Mouse (Mus musculus) lung, embryonic 14.5 days (tissue): ENCODE measurements around the gene Unc93a2. TPM values are rescaled to one million over a fixed set of nuclear protein-coding genes. Genes with fewer than 3 reads are reported as not detected.
"Not testable (repeated sequence)": the region's sequence is repeated elsewhere in the genome, so short reads cannot be mapped to it uniquely, and the experiment has no call there.

Source experiments
- ATAC-seq: fragments of 200-750 bp; cut with Nextera tagmentation; 2 replicates; pipeline ENCODE4 v1.8.0; 2017; ENCODE audit warnings: mild to moderate bottlenecking, moderate TSS enrichment, moderate library complexity; ENCODE audit not compliant: insufficient read depth
- DNase-seq: peaks from one replicate; pipeline ENCODE4 v3.0.0-alpha.2; 2015
- H3K27ac ChIP-seq: fragments of 300-500 bp; sonication (generic); 2 replicates; pipeline ENCODE4 v1.5.1; 2014; ENCODE audit warnings: low read depth, mild to moderate bottlenecking, moderate library complexity
- H3K27me3 ChIP-seq: fragments of 300-500 bp; sonication (generic); 2 replicates; pipeline ENCODE4 v1.6.1; 2014; ENCODE audit warnings: low read length, control low read depth; ENCODE audit not compliant: insufficient read depth
- H3K36me3 ChIP-seq: fragments of 300-500 bp; sonication (generic); 2 replicates; pipeline ENCODE4 v1.6.1; 2014; ENCODE audit warnings: control low read depth; ENCODE audit not compliant: insufficient read depth
- H3K4me1 ChIP-seq: fragments of 300-500 bp; sonication (generic); 2 replicates; pipeline ENCODE4 v1.6.1; 2014; ENCODE audit warnings: antibody characterized with exemption, control low read depth; ENCODE audit not compliant: insufficient read depth
- H3K4me2 ChIP-seq: fragments of 300-500 bp; sonication (generic); 2 replicates; pipeline ENCODE4 v1.6.1; 2014; ENCODE audit warnings: mild to moderate bottlenecking
- H3K4me3 ChIP-seq: fragments of 300-500 bp; sonication (generic); 2 replicates; pipeline ENCODE4 v1.5.1; 2014; ENCODE audit warnings: low read depth, low read length
- H3K9ac ChIP-seq: fragments of 300-500 bp; sonication (generic); 2 replicates; pipeline ENCODE4 v1.6.1; 2014
- H3K9me3 ChIP-seq: fragments of 300-500 bp; sonication (generic); 2 replicates; pipeline ENCODE4 v1.6.1; 2016; ENCODE audit warnings: low read depth, low read length, control low read depth
- CTCF ChIP-seq: IDR thresholded peaks from 2 replicates; pipeline ENCODE4 v1.5.1; 2016; ENCODE audit warnings: antibody characterized with exemption, low read depth
- WGBS: fragments of 180-500 bp; shearing (Covaris S2); extraction: QIAGEN DNeasy Blood & Tissue Kit; methylation state at CpG from one replicate; pipeline ENCODE4 v1.1.7; 2014; 5-methylcytosine and 5-hydroxymethylcytosine counted together
- polyA plus RNA-seq: library from polyadenylated mRNA; unstranded; fragments of >200 nt; fragmentation: Nextera tagmentation; extraction: Ambion mirVana; gene quantifications from 2 replicates; pipeline ENCODE4 v1.2.1, GENCODE M21; 2014

The Unc93a2 gene
- polyA plus RNA-seq: not detected in 2 replicates

DNA sequence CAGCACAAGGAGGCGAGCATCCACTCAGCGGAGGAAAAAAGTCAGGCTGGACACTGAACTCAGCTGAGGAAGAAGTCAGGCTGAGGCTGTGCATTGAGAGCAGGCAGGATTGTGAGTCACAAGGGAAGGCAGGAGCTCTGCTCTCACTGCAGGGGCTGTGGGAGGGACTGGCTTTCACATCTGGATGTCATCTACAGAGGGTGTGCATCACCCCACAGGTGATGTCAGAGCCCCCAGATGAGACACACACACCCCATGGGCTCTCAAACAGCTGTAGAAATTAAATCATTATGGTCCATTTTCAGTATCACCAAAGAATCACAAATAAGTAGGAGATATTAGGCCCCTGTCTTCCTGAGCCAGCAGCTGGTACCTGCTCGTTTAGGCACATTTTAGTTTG is at the start of gene Unc93a2:
Unc93a2 (minus strand) TSS at position 101 of the 400 bp plus-strand sequence.
- not testable (repeated sequence) for H3K9ac ChIP-seq, H3K27me3 ChIP-seq, ATAC-seq, H3K36me3 ChIP-seq, H3K4me2 ChIP-seq, DNase-seq, H3K4me3 ChIP-seq, H3K4me1 ChIP-seq, H3K9me3 ChIP-seq, H3K27ac ChIP-seq
- WGBS: 74% methylated on average over 3 of the region's 3 CpGs

DNA sequence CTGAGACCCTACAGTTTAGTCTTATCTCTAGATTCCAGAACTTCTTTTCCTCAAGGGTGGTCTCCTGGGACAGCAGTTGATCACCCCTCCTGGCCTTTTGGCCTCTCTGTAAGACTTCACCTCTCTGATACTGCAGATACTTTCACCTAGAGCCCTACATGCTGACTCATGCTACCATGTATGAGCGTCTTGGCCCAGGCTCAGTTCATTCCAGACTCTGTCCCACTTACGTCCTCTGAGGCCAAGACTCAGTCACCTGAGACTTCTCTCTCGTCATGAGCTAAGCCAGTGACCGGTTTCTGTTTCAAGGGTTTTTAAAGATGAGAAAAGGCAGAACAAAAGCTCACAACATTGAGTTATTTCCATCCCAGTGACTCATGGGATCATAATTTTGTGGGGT is 48.9 kb upstream of the Unc93a2 start:
- H3K27ac ChIP-seq, DNase-seq, H3K36me3 ChIP-seq, H3K27me3 ChIP-seq, H3K4me1 ChIP-seq, ATAC-seq, H3K4me3 ChIP-seq, H3K4me2 ChIP-seq, H3K9ac ChIP-seq, H3K9me3 ChIP-seq: not testable (repeated sequence)
- 80% methylated on average over 4 of the region's 4 CpGs for WGBS

DNA sequence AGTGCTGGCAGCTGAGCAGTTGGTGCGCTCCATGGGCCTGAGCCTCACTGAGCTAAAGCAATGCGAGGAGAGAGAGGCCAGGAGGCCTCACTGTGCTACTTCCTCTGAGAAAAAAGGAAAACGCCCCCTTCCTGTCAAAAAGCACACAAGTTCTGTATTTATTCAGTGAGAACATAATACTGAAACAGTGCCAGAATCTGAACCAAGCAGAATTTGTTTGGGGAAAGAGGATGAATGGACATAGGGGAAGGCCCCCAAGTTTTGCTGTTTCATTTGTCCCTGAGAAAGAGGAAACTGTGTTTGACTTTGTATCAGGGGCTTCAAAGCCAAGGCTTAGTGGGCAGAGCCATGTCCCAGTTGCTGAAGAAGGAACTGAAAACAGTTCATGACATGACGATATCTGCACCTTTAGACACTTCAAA is 45.0 kb upstream of the Unc93a2 start:
- H3K4me2 ChIP-seq, H3K4me1 ChIP-seq, H3K27me3 ChIP-seq, H3K9ac ChIP-seq, H3K4me3 ChIP-seq, H3K9me3 ChIP-seq, H3K36me3 ChIP-seq, H3K27ac ChIP-seq: not testable (repeated sequence)
- 39% methylated on average over 4 of the region's 4 CpGs for WGBS
- peak; percentile 74 for DNase-seq
- ATAC-seq: peak; percentile 60; the same call in 1 of the 2 replicates

DNA sequence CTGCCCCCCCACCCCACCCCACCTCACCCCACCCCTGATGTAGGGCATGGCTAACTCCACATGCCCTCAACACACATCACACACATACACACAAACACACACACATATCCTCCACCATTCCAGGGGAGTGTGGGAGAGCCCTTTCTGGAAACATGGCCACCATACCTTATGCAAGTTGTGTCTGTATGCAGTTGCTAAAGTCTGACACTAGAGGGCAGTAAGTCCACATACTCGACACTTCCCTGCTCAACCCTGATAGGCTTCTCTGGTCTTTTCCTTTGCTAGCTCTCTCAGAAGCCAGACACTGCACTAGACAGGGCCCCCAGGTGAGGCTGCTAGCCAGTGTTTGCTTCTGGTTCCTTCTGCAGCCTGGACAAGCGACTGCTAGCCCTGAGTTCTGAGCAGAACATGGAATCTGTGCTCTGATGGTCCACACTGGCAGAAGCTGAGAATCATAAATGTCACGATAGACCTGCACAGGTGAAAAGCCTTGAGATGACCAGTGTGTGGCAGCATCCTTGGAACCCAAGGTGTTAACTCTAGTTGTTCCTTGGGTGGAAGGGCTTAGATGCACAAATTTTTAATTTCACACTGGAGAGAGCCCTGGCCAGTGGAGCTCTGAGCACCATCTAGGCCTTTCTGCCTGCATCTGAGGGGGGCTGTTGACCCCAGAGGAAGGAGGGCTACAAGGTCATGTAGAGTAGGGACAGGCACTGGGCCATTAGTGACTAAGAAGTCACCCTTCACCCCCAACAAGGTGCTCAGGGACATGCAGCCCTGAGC is 35.1 kb upstream of the Unc93a2 start:
- ATAC-seq (peak; percentile 77), DNase-seq (peak; percentile 16)
- WGBS: 6% methylated on average over 2 of the region's 3 CpGs

DNA sequence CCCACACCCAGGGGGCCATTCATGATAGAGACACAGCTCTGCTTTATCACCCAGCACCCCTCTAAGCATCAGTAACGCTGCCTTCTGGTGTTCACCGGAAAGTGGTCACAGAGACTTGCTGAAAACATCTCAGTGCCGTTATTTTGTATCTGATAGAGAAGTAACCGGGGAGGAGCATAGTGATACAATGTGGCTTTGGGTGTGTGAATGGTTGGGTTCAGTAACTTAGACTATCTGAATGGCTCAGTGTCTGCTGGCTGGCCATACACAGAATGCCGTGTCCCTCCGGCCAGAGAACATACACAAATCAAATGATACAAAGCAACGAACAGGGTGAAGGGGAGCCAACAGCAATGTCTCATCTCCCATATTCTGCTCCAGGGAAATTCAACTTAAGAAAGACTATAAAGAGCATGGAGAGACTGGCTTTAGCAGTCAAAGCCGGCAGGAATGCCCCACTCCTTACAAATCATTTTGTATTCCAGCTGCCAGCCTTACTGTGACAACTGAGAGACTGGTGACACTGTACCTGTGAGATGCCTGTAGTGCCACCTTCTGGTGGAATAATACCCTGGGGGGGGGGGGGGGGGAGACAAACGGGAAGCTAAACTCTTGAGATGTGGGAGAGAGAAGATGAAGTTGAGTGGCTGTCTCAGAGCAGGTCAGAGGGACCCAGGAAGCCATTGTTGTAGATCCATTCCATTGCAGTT is 29.5 kb upstream of the Unc93a2 start:
- H3K4me2 ChIP-seq, H3K4me1 ChIP-seq, H3K27ac ChIP-seq, H3K9ac ChIP-seq, ATAC-seq, DNase-seq, H3K4me3 ChIP-seq, H3K36me3 ChIP-seq, H3K27me3 ChIP-seq, H3K9me3 ChIP-seq: not testable (repeated sequence)
- WGBS: 80% methylated on average over 7 of the region's 9 CpGs

More for the DNA sequence above, 35.1 kb upstream of the Unc93a2 start:
- H3K4me1 ChIP-seq, H3K9ac ChIP-seq, H3K9me3 ChIP-seq, H3K27ac ChIP-seq, H3K27me3 ChIP-seq, H3K4me3 ChIP-seq, H3K36me3 ChIP-seq, H3K4me2 ChIP-seq: not testable (repeated sequence)
- peak; percentile 66 for TF ChIP-seq CTCF

DNA sequence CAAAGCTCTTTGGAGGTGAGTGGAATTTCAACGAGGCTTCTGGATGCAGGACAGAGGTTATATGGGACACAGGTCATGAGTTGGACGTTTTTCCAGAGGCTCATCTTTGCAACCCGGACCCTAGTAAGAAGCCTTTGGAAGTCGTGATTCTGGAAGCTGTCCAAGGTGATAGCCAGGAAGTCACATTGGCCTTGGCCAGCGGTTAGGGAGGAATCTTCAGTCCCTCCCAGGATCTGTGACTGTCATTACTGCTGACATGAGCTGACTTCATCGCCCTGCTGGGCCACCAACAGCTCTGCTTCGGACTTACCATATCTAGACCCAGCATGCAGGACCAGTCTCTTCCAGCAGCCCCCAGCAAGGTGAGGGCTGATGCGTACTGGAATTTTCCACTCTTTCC is 28.1 kb upstream of the Unc93a2 start:
- peak; percentile 3 for DNase-seq
- H3K4me3 ChIP-seq, H3K27ac ChIP-seq, H3K9ac ChIP-seq, H3K27me3 ChIP-seq, ATAC-seq, H3K9me3 ChIP-seq, H3K36me3 ChIP-seq, H3K4me2 ChIP-seq, H3K4me1 ChIP-seq: not testable (repeated sequence)
- WGBS: 54% methylated on average over 8 of the region's 8 CpGs

DNA sequence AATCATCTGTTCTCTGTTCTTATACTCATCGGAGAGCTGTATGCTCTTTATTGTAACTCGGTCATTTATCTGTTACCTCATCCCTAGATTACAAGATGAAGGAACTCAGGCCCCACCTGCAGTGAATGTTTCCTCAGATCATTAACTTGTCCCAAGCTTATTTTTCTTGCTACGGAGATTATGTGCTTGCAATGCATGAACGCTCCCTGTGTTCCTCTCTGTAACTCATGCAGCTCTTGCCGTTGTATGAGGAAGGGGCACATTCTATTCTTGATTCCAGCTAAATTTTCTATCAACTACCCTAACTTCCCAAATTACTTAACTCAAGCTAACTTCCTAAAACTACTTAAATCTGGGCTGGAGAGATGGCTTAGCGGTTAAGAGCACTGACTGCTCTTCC is 14.5 kb upstream of the Unc93a2 start:
- WGBS: 76% methylated on average over 6 of the region's 6 CpGs
- not testable (repeated sequence) for H3K4me2 ChIP-seq, H3K4me3 ChIP-seq, DNase-seq, ATAC-seq, H3K4me1 ChIP-seq, H3K27me3 ChIP-seq, H3K27ac ChIP-seq, H3K9me3 ChIP-seq, H3K9ac ChIP-seq, H3K36me3 ChIP-seq

DNA sequence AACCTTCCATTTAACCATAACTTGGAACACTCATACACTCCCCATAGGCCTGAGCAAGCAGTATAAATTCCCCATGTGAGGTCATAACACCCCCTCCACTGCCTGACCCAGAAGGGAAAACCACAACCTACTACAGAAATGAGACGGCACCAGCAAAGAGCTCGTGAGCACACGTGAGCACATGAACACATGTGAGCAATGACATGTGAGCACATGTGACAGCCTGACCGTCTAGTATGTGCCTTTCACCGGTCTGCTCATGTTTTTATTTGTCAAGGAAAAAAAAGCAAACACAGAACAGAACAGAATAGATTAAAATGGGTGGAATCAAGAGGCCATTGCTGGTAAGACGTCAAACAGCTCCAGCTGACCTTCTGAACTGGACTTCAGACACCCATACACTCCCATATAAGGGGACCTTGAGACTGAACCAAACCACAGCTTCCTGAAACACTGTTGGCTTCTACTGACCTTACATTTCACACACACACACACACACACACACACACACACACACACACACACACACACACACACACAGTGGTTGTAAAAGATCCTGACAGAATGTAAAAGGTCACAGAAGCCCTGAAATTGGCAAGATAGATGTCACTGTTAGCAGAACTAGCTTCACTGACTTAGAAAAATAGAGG is 13.1 kb upstream of the Unc93a2 start:
- DNase-seq, H3K4me1 ChIP-seq, H3K27ac ChIP-seq, ATAC-seq, H3K9ac ChIP-seq, H3K36me3 ChIP-seq, H3K4me3 ChIP-seq, H3K4me2 ChIP-seq, H3K27me3 ChIP-seq, H3K9me3 ChIP-seq: not testable (repeated sequence)
- WGBS: 77% methylated on average over 6 of the region's 6 CpGs

DNA sequence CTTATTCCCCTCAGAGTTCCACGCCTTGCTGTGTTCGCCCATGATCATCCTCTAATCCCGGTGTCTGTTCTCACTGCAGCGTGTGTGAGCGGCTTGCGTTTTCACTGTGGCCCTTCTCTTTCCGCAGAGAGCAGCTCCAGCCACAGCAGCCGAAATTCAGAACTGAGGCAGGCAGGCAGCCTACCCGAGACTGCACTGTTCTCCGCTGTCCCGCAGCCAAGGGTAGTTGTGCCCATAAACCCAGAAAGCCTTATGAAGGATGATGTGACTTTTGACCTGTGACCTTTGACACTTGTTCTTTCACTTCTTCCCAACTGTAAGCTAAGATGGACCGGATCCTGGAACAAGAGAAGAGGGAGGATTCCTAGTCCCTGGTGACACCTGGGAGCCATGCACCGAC is 11.8 kb upstream of the Unc93a2 start:
- not testable (repeated sequence) for ATAC-seq, H3K4me2 ChIP-seq, H3K4me1 ChIP-seq, H3K9me3 ChIP-seq, H3K9ac ChIP-seq, DNase-seq, H3K27ac ChIP-seq, H3K36me3 ChIP-seq, H3K4me3 ChIP-seq, H3K27me3 ChIP-seq
- 81% methylated on average over 10 of the region's 13 CpGs for WGBS

DNA sequence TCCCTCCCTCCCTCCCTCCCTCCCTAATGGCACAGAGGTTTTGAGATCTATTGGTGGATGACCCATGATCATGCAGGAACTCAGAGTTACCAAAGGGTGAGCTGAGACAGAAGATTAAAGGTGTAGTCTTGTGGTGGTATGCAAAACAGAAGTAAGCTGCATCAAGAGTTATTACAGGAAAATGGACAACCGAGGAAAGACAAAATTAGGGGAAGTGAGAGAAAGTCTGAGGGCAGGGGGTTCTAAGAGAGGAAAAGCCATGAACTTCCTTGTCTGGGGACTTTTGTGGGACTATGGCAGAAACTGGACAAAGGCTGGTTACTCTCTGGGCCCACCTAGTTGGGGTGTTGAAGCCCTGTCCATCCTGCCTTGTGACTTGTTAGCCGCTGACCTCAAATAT is 11.0 kb upstream of the Unc93a2 start:
- H3K27me3 ChIP-seq, H3K9me3 ChIP-seq, ATAC-seq, H3K4me1 ChIP-seq, H3K9ac ChIP-seq, H3K36me3 ChIP-seq, H3K27ac ChIP-seq, H3K4me3 ChIP-seq, H3K4me2 ChIP-seq, DNase-seq: not testable (repeated sequence)
- no CpG with 5 or more reads among the region's 2 CpGs for WGBS
